Mouse (Mus musculus) lung, postnatal 0 days (tissue): ENCODE data around the gene Jmjd8. TPM values are rescaled to one million over a fixed set of nuclear protein-coding genes. Genes with fewer than 3 reads are reported as not detected.

Experiments
- ATAC-seq: fragments of 200-750 bp; cut with Nextera tagmentation; 2 replicates; pipeline ENCODE4 v1.8.0; 2017; ENCODE audit warnings: moderate library complexity
- DNase-seq: peaks from one replicate; pipeline ENCODE4 v3.0.0-alpha.2; 2016; ENCODE audit warnings: low spot score
- H3K27ac ChIP-seq: fragments of 300-500 bp; sonication (generic); 2 replicates; pipeline ENCODE4 v1.5.1; 2014; ENCODE audit warnings: antibody characterized with exemption, mild to moderate bottlenecking, low read length, mixed read lengths
- H3K27me3 ChIP-seq: fragments of 300-500 bp; sonication (generic); replicated peaks from 2 replicates; pipeline ENCODE4 v1.6.1; 2014; ENCODE audit warnings: low read length, mixed read lengths; ENCODE audit not compliant: insufficient read depth
- H3K36me3 ChIP-seq: fragments of 300-500 bp; sonication (generic); 2 replicates; pipeline ENCODE4 v1.6.1; 2014; ENCODE audit warnings: low read length, mixed read lengths; ENCODE audit not compliant: insufficient read depth
- H3K4me1 ChIP-seq: fragments of 300-500 bp; sonication (generic); 2 replicates; pipeline ENCODE4 v1.6.1; 2014; ENCODE audit warnings: antibody characterized with exemption, low read depth, low read length, mixed read lengths; ENCODE audit not compliant: insufficient read depth
- H3K4me2 ChIP-seq: fragments of 300-500 bp; sonication (generic); replicated peaks from 2 replicates; pipeline ENCODE4 v1.6.1; 2014; ENCODE audit warnings: low read depth, mild to moderate bottlenecking, low read length, moderate library complexity, mixed read lengths
- H3K4me3 ChIP-seq: fragments of 300-500 bp; sonication (generic); 2 replicates; pipeline ENCODE4 v1.5.1; 2014; ENCODE audit warnings: low read depth, low read length
- H3K9ac ChIP-seq: fragments of 300-500 bp; sonication (generic); replicated peaks from 2 replicates; pipeline ENCODE4 v1.6.1; 2014; ENCODE audit warnings: low read depth, mild to moderate bottlenecking
- H3K9me3 ChIP-seq: fragments of 300-500 bp; sonication (generic); 2 replicates; pipeline ENCODE4 v1.6.1; 2016; ENCODE audit warnings: low read length, mixed read lengths
- CTCF ChIP-seq: IDR thresholded peaks from 2 replicates; pipeline ENCODE4 v1.5.1; 2016; ENCODE audit warnings: antibody characterized with exemption, mild to moderate bottlenecking
- EP300 ChIP-seq: IDR thresholded peaks from 2 replicates; pipeline ENCODE4 v1.6.1; 2016; ENCODE audit warnings: antibody characterized with exemption, mild to moderate bottlenecking, control low read depth
- WGBS: fragments of 180-500 bp; shearing (Covaris S2); extraction: QIAGEN DNeasy Blood & Tissue Kit; methylation state at CpG from one replicate; pipeline ENCODE4 v1.1.7; 2014; 5-methylcytosine and 5-hydroxymethylcytosine counted together
- polyA plus RNA-seq: library from polyadenylated mRNA; unstranded; fragments of >200 nt; fragmentation: Nextera tagmentation; extraction: Ambion mirVana; gene quantifications from 2 replicates; pipeline ENCODE4 v1.2.1, GENCODE M21; 2015

Jmjd8 gene
- polyA plus RNA-seq, result 27.3 and 28.0 TPM in 2 replicates

- ATAC-seq (peak; percentile 13), DNase-seq (peak; percentile 87)
- H3K4me3 ChIP-seq, result peak within 1 kb of the TSS; percentile 52
- 0 out of 2 replicates have a peak, but pooled peaks cover 11% of the 10 kb centered on the region for H3K36me3 ChIP-seq
- TF ChIP-seq CTCF (peak; percentile 60), EP300 (no peak)
- H3K27me3 ChIP-seq, result no peaks in the 10 kb centered on the region
- H3K27ac ChIP-seq, result peak within 1 kb of the TSS; percentile 86
- H3K9me3 ChIP-seq, result no peaks in the 10 kb centered on the region
- 1% methylated on average over 32 of the region's 32 CpGs for WGBS
- H3K4me2 ChIP-seq, result peak within 1 kb of the TSS; percentile 85
- peak within 1 kb of the TSS; percentile 50 for H3K9ac ChIP-seq
- peaks cover 35% of the 10 kb centered on the region for H3K4me1 ChIP-seq
Measured at GRCm38 (mm10) chr17:25828712-25829557, at the start of gene Jmjd8. Gene Jmjd8 (plus strand): TSS chr17:25828867.

GRCm38 (mm10) chr17:25781339-25781738, 47.3 kb upstream of the Jmjd8 start:
- Histone ChIP-seq H3K36me3 (peaks cover 15% of the 10 kb centered on the region), H3K4me1 (peaks cover 8% of the 10 kb centered on the region; the same call in 1 of the 2 replicates), H3K27ac (no peak overlapping the region), H3K9ac (no peak overlapping the region), H3K9me3 (no peaks in the 10 kb centered on the region), H3K4me2 (no peak overlapping the region), H3K4me3 (no peak overlapping the region), H3K27me3 (no peaks in the 10 kb centered on the region)
- ATAC-seq, result no peak
- DNase-seq, result no peak
- WGBS, result 71% methylated on average over 6 of the region's 6 CpGs
- TF ChIP-seq CTCF (no peak), EP300 (no peak)

- no peaks in the 10 kb centered on the region for H3K27me3 ChIP-seq
- DNase-seq (no peak), ATAC-seq (no peak)
- H3K4me2 ChIP-seq, result no peak overlapping the region
- peaks cover 8% of the 10 kb centered on the region; the same call in 1 of the 2 replicates for H3K4me1 ChIP-seq
- TF ChIP-seq EP300 (no peak), CTCF (no peak)
- 67% methylated on average over 7 of the region's 7 CpGs for WGBS
- H3K27ac ChIP-seq, result no peak overlapping the region
- no peaks in the 10 kb centered on the region for H3K9me3 ChIP-seq
- H3K9ac ChIP-seq, result no peak overlapping the region
- H3K36me3 ChIP-seq, result peaks cover 15% of the 10 kb centered on the region
- H3K4me3 ChIP-seq, result no peak overlapping the region
Measured at GRCm38 (mm10) chr17:25783086-25783485, 45.6 kb upstream of the Jmjd8 start.

- Histone ChIP-seq H3K4me1 (peaks cover 8% of the 10 kb centered on the region; the same call in 1 of the 2 replicates), H3K27me3 (no peaks in the 10 kb centered on the region), H3K27ac (no peak overlapping the region), H3K9me3 (no peaks in the 10 kb centered on the region), H3K36me3 (peaks cover 15% of the 10 kb centered on the region), H3K4me2 (no peak overlapping the region; the same call in 1 of the 2 replicates), H3K4me3 (no peak overlapping the region), H3K9ac (no peak overlapping the region)
- 62% methylated on average over 15 of the region's 15 CpGs for WGBS
- no peak for TF ChIP-seq CTCF
- no peak for TF ChIP-seq EP300
- ATAC-seq, result no peak
- DNase-seq, result no peak
Measured at GRCm38 (mm10) chr17:25783861-25784574, 44.6 kb upstream of the Jmjd8 start.

- TF ChIP-seq CTCF (peak; percentile 18), EP300 (no peak)
- H3K4me2 ChIP-seq, result peak within 1 kb of the TSS; percentile 65
- peak within 1 kb of the TSS; percentile 1; the same call in 1 of the 2 replicates for H3K9ac ChIP-seq
- H3K4me3 ChIP-seq, result peak within 1 kb of the TSS; percentile 54
- no peaks in the 10 kb centered on the region for H3K27me3 ChIP-seq
- DNase-seq (peak; percentile 98), ATAC-seq (peak; percentile 91)
- H3K4me1 ChIP-seq, result peaks cover 8% of the 10 kb centered on the region; the same call in 1 of the 2 replicates
- H3K9me3 ChIP-seq, result no peaks in the 10 kb centered on the region
- H3K36me3 ChIP-seq, result peaks cover 11% of the 10 kb centered on the region
- WGBS, result under 1% methylated on average over 23 of the region's 23 CpGs
- no peak within 1 kb of the TSS for H3K27ac ChIP-seq
Measured at GRCm38 (mm10) chr17:25785281-25785745, 43.4 kb upstream of the Jmjd8 start, which contains the start of gene Haghl. Gene Haghl (minus strand): TSS chr17:25785673.

GRCm38 (mm10) chr17:25786280-25786679, 42.4 kb upstream of the Jmjd8 start, which contains the start of gene Ccdc78:
Gene Ccdc78 (plus strand): TSS chr17:25786580.
- peak within 1 kb of the TSS; percentile 54 for H3K4me3 ChIP-seq
- H3K4me1 ChIP-seq, result peaks cover 8% of the 10 kb centered on the region; the same call in 1 of the 2 replicates
- ATAC-seq (no peak), DNase-seq (no peak)
- H3K27me3 ChIP-seq, result no peaks in the 10 kb centered on the region
- TF ChIP-seq CTCF (no peak), EP300 (no peak)
- H3K27ac ChIP-seq, result no peak within 1 kb of the TSS
- WGBS, result 67% methylated on average over 3 of the region's 3 CpGs
- 0 out of 2 replicates have a peak within 1 kb of the TSS, but pooled peaks have one; percentile 1 for H3K9ac ChIP-seq
- peaks cover 7% of the 10 kb centered on the region for H3K36me3 ChIP-seq
- H3K9me3 ChIP-seq, result no peaks in the 10 kb centered on the region
- H3K4me2 ChIP-seq, result peak within 1 kb of the TSS; percentile 65
